Mouse (Mus musculus) kidney, postnatal 36 days (tissue): ENCODE results near the gene Pam16.
"Not testable (repeated sequence)": the region's sequence is repeated elsewhere in the genome, so short reads cannot be mapped to it uniquely, and the experiment has no call there.

Experiments
- DNase-seq, 2 experiments: peaks; one replicate each; pipeline ENCODE4 v3.0.0; 2021 to 2022; ENCODE audit warnings: mixed read lengths in 2 of 2

Gene Pam16

GRCm38 (mm10) chr16:4592909-4593875 lies 31.6 kb downstream of the Pam16 start:
- DNase-seq, result peak; percentile 88 to 90

GRCm38 (mm10) chr16:4590236-4590635 lies 34.6 kb downstream of the Pam16 start:
- DNase-seq, result no peak

GRCm38 (mm10) chr16:4587516-4588210 lies 37.1 kb downstream of the Pam16 start:
- DNase-seq, result peak; percentile 62 to 82

GRCm38 (mm10) chr16:4586531-4587123 lies 38.2 kb downstream of the Pam16 start:
- peak; percentile 99 to 100 for DNase-seq

GRCm38 (mm10) chr16:4585642-4586530 lies 38.9 kb downstream of the Pam16 start:
- no peak for DNase-seq

- no peak for DNase-seq
Measured at GRCm38 (mm10) chr16:4584438-4584837, 40.4 kb downstream of the Pam16 start.

- no peak for DNase-seq
Measured at GRCm38 (mm10) chr16:4583807-4584206, 41.0 kb downstream of the Pam16 start.

GRCm38 (mm10) chr16:4581179-4581578 lies 43.6 kb downstream of the Pam16 start:
- not testable (repeated sequence) for DNase-seq

- DNase-seq, result no peak
Measured at GRCm38 (mm10) chr16:4578630-4579029, 46.2 kb downstream of the Pam16 start.

- DNase-seq, result no peak
Measured at GRCm38 (mm10) chr16:4576873-4577272, 47.9 kb downstream of the Pam16 start.

- DNase-seq, result no peak
Measured at GRCm38 (mm10) chr16:4576038-4576437, 48.8 kb downstream of the Pam16 start.

GRCm38 (mm10) chr16:4570737-4571136 lies 54.1 kb downstream of the Pam16 start:
- no peak for DNase-seq

GRCm38 (mm10) chr16:4567912-4568311 lies 56.9 kb downstream of the Pam16 start:
- peak; percentile 86 to 96 for DNase-seq
